Mouse (Mus musculus) limb, embryonic 15.5 days (tissue): ENCODE measurements around the gene Gab3. TPM values are rescaled to one million over a fixed set of nuclear protein-coding genes. Genes with fewer than 3 reads are reported as not detected.
A peak's percentile ranks its signal among the peaks of the same experiment; 100 is the strongest.

Source experiments
- ATAC-seq: fragments of 200-750 bp; cut with Nextera tagmentation; 2 replicates; pipeline ENCODE4 v1.8.0; 2017; ENCODE audit warnings: low read depth, moderate TSS enrichment; ENCODE audit not compliant: insufficient number of reproducible peaks, low FRiP score, low TSS enrichment
- H3K27ac ChIP-seq: fragments of 300-500 bp; sonication (generic); 2 replicates; pipeline ENCODE4 v1.5.1; 2015; ENCODE audit warnings: moderate library complexity, mild to moderate bottlenecking, inconsistent platforms
- H3K27me3 ChIP-seq: fragments of 300-500 bp; sonication (generic); 2 replicates; pipeline ENCODE4 v1.6.1; 2015; ENCODE audit warnings: inconsistent platforms
- H3K36me3 ChIP-seq: fragments of 300-500 bp; sonication (generic); 2 replicates; pipeline ENCODE4 v1.6.1; 2015; ENCODE audit warnings: inconsistent platforms
- H3K4me1 ChIP-seq: fragments of 300-500 bp; sonication (generic); 2 replicates; pipeline ENCODE4 v1.6.1; 2015; ENCODE audit warnings: inconsistent platforms
- H3K4me2 ChIP-seq: fragments of 300-500 bp; sonication (generic); 2 replicates; pipeline ENCODE4 v1.6.1; 2015; ENCODE audit warnings: mild to moderate bottlenecking, inconsistent platforms
- H3K4me3 ChIP-seq: fragments of 300-500 bp; sonication (generic); 2 replicates; pipeline ENCODE4 v1.5.1; 2015; ENCODE audit warnings: mild to moderate bottlenecking, inconsistent platforms
- H3K9ac ChIP-seq: fragments of 300-500 bp; sonication (generic); 2 replicates; pipeline ENCODE4 v1.6.1; 2015; ENCODE audit warnings: inconsistent platforms
- H3K9me3 ChIP-seq: fragments of 300-500 bp; sonication (generic); 2 replicates; pipeline ENCODE4 v1.6.1; 2016; ENCODE audit warnings: inconsistent platforms
- WGBS: fragments of 180-500 bp; shearing (Covaris S2); methylation state at CpG from one replicate; pipeline ENCODE4 v1.1.7; 2015; 5-methylcytosine and 5-hydroxymethylcytosine counted together
- polyA plus RNA-seq: library from polyadenylated mRNA; unstranded; fragments of >200 nt; fragmentation: Nextera tagmentation; extraction: Ambion mirVana; gene quantifications from 2 replicates; pipeline ENCODE4 v1.2.1, GENCODE M21; 2015

Gab3 gene
- polyA plus RNA-seq: 3.5 and 3.7 TPM in 2 replicates

DNA sequence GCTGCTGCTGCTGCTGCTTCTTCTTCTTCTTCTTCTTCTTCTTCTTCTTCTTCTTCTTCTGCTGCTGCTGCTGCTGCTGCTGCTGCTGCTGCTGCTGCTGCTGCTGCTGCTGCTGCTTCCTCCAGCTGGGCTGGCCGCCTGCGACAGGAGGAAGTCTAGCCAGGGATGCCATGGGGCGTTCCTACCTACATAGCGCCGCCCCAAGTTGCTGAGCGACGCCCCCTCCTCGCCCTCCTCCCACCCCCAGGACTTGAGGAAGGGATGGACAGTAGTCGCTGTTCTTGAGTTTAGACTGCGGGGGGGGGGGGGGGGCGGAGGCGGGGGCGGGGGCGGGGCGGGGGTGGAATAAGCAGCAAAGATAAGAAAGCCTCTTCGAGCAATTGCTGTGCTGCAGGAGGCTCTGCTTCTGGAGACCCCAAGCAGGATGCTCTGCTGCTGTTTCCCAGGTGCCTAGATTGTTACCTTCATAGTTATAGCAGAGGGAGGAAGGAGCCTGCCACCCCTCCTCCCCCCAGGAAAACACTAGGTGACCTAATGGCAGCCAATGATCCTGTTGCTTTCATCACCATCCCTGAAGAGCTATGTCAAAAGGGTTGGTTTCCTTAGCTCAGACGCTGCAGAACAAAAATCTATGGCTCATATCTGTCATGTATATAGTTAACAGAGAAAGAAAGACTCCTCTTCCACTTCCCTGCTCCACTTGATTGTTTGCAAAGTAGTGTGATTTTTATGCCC lies at the start of gene Gab3:
Gene Gab3 (minus strand): TSS at position 685 of the 735 bp plus-strand sequence.
- H3K27me3 ChIP-seq: no peaks in the 10 kb centered on the region
- H3K4me1 ChIP-seq: no peaks in the 10 kb centered on the region
- H3K9me3 ChIP-seq: no peaks in the 10 kb centered on the region
- WGBS: 21% methylated on average over 8 of the region's 17 CpGs
- ATAC-seq: peak; percentile 74; the same call in 1 of the 2 replicates
- no peaks in the 10 kb centered on the region for H3K36me3 ChIP-seq
- H3K4me3 ChIP-seq: peak within 1 kb of the TSS; percentile 49
- peak within 1 kb of the TSS; percentile 26; the same call in 1 of the 2 replicates for H3K9ac ChIP-seq
- H3K27ac ChIP-seq: no peak within 1 kb of the TSS
- peak within 1 kb of the TSS; percentile 50 for H3K4me2 ChIP-seq

DNA sequence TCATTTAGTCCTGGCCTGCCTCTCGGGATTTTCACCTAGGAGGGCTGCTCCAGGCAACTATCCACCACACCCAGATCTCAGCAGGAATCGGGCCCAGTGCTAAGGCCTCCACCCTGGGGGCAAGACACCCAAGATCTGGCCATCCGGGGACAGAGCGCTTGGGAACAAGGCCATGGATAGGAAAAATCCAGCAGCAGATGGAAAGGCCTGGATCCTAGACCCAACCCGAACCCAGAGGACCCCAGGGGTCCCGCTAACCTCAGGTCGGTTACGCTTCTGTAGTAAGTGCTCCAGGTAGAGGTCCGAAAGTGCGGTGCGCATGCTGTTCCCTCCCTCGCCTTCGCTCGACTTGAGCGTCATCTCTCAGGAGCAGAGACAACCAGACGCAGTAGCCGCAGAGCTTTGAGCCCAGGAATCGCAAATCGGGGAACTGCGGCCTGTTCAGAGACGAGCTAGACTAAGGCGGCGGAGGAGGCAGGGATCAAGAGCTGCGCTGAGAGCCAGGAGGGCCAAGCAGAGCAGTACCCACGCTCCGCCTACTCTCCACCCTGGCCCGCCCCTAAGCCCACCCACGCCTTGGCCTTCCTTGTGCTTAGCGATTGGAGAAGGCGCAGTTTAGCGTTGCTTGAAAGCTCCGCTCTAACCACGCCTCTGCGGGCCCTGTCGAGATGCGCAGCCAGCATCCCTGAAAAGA lies 45.4 kb upstream of the Gab3 start, which contains the start of gene Mpp1:
Gene Mpp1 (minus strand): TSS at position 550 of the 694 bp plus-strand sequence.
- 16% methylated on average over 36 of the region's 36 CpGs for WGBS
- peak within 1 kb of the TSS; percentile 51 for H3K4me3 ChIP-seq

DNA sequence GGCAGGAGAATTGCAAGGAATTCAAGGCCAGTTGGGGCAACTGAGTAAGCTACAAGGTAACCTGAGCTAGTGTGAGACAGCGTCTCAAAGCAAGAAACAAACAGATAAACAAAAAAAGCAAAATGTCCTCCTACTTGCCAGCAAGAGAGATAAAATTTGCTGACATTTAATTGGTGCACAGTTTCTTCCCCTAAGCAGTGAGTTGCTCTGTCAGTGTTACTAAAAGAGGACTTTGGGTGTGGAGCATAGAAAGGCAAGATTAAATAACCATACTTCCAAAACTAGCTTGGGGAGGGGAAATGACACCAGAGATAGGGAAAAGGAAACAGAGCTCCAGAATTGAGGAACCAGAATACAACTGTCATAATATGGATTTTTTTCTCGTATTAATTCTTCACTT lies 44.2 kb upstream of the Gab3 start:
- Histone ChIP-seq H3K4me1 (no peaks in the 10 kb centered on the region), H3K9ac (no peak overlapping the region), H3K36me3 (0 out of 2 replicates have a peak, but pooled peaks cover 2% of the 10 kb centered on the region), H3K27ac (no peak overlapping the region), H3K4me3 (no peak overlapping the region), H3K27me3 (no peaks in the 10 kb centered on the region), H3K9me3 (no peaks in the 10 kb centered on the region), H3K4me2 (no peak overlapping the region)
- WGBS: 62% methylated on average over 2 of the region's 2 CpGs
- ATAC-seq: no peak

More for the DNA sequence above, 45.4 kb upstream of the Gab3 start, which contains the start of gene Mpp1:
- H3K4me2 ChIP-seq: peak within 1 kb of the TSS; percentile 40
- H3K4me1 ChIP-seq: no peaks in the 10 kb centered on the region
- H3K27me3 ChIP-seq: no peaks in the 10 kb centered on the region
- peak within 1 kb of the TSS; percentile 77 for H3K27ac ChIP-seq
- peak; percentile 98 for ATAC-seq
- H3K9ac ChIP-seq: peak within 1 kb of the TSS; percentile 50
- H3K9me3 ChIP-seq: no peaks in the 10 kb centered on the region
- no peaks in the 10 kb centered on the region for H3K36me3 ChIP-seq

DNA sequence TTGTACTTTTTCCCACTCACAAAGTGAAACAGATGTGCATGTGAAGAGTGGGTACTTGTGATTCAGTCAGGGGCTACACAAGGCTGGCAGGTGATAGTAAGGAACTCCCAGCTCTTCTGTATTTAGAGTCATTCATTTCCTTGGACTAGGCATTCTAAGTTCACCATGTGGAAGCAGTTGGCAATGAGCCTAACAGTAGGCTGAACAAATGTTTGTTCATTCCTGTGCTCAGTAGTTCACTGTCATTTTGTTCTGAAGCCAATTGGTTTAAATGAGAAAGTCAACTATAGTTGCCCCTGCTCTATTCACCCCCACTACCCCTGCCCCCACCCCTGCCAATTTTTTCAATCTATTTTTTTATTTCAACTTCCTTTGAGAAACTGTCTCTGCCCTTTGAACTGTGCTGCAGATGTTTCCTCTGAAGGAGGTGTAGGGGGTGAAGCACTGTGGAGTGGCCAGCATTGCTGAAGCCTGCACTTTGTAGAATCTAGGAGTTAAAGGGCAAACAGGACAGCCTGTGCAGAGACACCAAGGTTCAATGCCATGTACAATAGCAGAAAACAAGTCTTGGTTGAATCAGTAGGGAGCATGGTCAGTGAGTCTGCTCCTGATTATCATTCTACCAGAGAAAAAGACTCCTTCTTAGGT lies 43.2 kb upstream of the Gab3 start:
- no peak for ATAC-seq
- Histone ChIP-seq H3K27ac (no peak overlapping the region), H3K9ac (no peak overlapping the region)

DNA sequence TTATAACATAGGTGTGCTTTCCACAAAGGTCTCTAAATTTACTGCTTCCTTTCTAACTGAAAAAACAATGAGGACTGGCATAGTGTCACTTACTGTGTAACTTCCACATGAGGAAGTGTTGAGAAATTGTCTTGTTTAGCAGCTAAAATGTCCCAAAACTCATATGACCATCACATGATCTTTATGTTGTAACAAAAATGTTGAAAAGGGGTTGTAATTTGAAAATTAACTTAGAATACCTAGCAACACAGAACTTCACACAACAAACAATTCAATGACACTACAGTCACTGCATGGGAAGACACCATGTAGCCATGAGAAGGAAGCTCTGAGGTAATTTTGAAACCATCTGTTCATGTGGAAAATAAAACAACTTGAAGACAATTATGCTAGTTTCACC lies 41.6 kb upstream of the Gab3 start:
- Histone ChIP-seq H3K4me3 (no peak overlapping the region), H3K9me3 (no peaks in the 10 kb centered on the region), H3K9ac (no peak overlapping the region), H3K27ac (no peak overlapping the region), H3K4me1 (no peaks in the 10 kb centered on the region), H3K27me3 (no peaks in the 10 kb centered on the region), H3K36me3 (peaks cover 6% of the 10 kb centered on the region; the same call in 1 of the 2 replicates), H3K4me2 (no peak overlapping the region)
- no peak for ATAC-seq

More for the DNA sequence above, 43.2 kb upstream of the Gab3 start:
- H3K4me3 ChIP-seq: no peak overlapping the region
- 0 out of 2 replicates have a peak, but pooled peaks cover 2% of the 10 kb centered on the region for H3K36me3 ChIP-seq
- no peaks in the 10 kb centered on the region for H3K4me1 ChIP-seq
- H3K9me3 ChIP-seq: no peaks in the 10 kb centered on the region
- H3K27me3 ChIP-seq: no peaks in the 10 kb centered on the region
- H3K4me2 ChIP-seq: no peak overlapping the region

DNA sequence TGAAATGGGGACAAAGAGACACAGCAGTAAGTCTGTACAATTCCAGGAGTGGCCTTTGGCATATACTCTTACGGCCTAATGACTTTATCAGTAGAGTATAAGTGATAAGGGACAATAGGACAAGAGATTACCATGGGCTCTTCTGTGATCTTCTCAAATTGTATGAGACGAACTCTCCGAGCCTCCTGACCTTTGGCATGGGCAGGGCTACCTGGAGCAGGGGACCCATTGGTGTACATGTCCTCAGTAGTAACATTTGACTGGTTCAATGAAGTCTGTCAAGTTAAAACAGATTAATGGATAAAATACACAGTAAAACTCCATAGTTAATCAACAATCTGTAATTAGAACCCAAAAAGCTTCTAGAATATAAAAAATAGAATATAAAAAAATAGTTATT lies 40.3 kb upstream of the Gab3 start:
- 95% methylated on average over 3 of the region's 3 CpGs for WGBS

DNA sequence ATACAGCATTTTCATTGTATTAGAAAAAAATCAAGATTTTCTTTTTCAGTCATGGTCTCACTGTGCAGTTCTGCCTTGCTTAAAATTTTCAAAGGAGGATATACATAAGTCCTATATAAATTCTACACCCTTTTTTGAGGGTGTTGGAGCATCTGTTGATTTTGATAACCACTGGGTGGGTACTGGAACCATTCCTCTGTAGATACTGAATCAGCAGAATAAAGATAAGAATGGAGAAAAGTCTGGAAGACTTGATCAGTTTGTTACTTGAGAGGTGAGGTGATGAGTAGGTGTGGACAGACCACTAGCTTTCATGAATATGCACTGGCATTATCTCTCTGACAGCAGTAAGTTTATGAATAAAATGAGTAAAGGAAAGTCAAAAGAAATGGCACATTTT lies 30.3 kb upstream of the Gab3 start:
- Histone ChIP-seq H3K4me3 (no peak overlapping the region), H3K9ac (no peak overlapping the region)
- no peak for ATAC-seq

More for the DNA sequence above, 40.3 kb upstream of the Gab3 start:
- H3K27me3 ChIP-seq: no peaks in the 10 kb centered on the region
- H3K27ac ChIP-seq: no peak overlapping the region
- H3K4me3 ChIP-seq: no peak overlapping the region
- peaks cover 8% of the 10 kb centered on the region; the same call in 1 of the 2 replicates for H3K36me3 ChIP-seq
- no peak for ATAC-seq
- H3K9ac ChIP-seq: no peak overlapping the region
- H3K4me2 ChIP-seq: no peak overlapping the region
- H3K9me3 ChIP-seq: no peaks in the 10 kb centered on the region
- H3K4me1 ChIP-seq: no peaks in the 10 kb centered on the region

DNA sequence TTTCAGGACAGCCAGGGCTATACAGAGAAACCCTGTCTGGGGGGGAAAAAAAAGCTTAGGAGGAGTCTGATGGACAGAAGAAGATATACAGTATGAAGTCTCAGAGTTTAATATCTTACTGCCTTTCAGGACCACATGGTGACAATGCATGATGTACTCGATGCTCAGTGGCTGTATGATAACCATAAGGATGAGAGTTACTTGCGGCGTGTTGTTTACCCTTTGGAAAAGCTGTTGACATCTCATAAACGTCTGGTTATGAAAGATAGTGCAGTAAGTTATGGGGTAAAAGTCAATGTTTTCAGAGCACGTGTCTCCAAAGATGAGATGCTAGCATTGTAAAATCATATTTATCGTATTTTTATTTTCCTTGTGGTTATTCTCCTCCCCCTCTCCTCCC lies 17.0 kb upstream of the Gab3 start:
- H3K4me2 ChIP-seq: no peak overlapping the region
- no peaks in the 10 kb centered on the region for H3K27me3 ChIP-seq
- 89% methylated on average over 6 of the region's 6 CpGs for WGBS
- no peaks in the 10 kb centered on the region for H3K4me1 ChIP-seq
- ATAC-seq: no peak
- H3K36me3 ChIP-seq: peaks cover 36% of the 10 kb centered on the region
- no peak overlapping the region for H3K4me3 ChIP-seq
- H3K27ac ChIP-seq: no peak overlapping the region
- H3K9ac ChIP-seq: no peak overlapping the region
- no peaks in the 10 kb centered on the region for H3K9me3 ChIP-seq

More for the DNA sequence above, 30.3 kb upstream of the Gab3 start:
- H3K4me2 ChIP-seq: no peak overlapping the region
- H3K27ac ChIP-seq: no peak overlapping the region
- H3K9me3 ChIP-seq: no peaks in the 10 kb centered on the region
- H3K36me3 ChIP-seq: peaks cover 16% of the 10 kb centered on the region
- H3K4me1 ChIP-seq: no peaks in the 10 kb centered on the region
- H3K27me3 ChIP-seq: no peaks in the 10 kb centered on the region

DNA sequence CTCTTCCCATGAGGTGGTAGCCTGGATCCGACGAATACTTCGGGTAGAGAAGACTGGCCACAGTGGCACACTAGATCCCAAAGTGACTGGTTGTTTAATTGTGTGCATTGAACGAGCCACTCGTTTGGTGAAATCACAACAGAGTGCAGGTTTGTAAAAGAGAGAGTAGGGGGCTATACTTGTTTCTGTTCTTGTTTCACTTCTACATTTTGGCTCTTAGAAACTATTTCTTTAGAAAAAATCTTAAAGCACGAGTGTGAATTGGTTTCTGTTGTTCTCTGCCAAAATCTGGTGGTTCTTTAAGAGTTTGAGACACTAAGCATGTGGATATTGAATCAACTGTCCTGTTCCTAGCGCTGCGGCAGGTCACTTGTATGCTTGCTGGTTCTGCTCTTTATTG lies 13.5 kb upstream of the Gab3 start:
- Histone ChIP-seq H3K9ac (no peak overlapping the region), H3K9me3 (no peaks in the 10 kb centered on the region), H3K27me3 (no peaks in the 10 kb centered on the region), H3K4me2 (no peak overlapping the region), H3K27ac (no peak overlapping the region), H3K4me1 (no peaks in the 10 kb centered on the region), H3K4me3 (no peak overlapping the region), H3K36me3 (0 out of 2 replicates have a peak, but pooled peaks cover 14% of the 10 kb centered on the region)
- no peak for ATAC-seq
- 83% methylated on average over 8 of the region's 8 CpGs for WGBS

DNA sequence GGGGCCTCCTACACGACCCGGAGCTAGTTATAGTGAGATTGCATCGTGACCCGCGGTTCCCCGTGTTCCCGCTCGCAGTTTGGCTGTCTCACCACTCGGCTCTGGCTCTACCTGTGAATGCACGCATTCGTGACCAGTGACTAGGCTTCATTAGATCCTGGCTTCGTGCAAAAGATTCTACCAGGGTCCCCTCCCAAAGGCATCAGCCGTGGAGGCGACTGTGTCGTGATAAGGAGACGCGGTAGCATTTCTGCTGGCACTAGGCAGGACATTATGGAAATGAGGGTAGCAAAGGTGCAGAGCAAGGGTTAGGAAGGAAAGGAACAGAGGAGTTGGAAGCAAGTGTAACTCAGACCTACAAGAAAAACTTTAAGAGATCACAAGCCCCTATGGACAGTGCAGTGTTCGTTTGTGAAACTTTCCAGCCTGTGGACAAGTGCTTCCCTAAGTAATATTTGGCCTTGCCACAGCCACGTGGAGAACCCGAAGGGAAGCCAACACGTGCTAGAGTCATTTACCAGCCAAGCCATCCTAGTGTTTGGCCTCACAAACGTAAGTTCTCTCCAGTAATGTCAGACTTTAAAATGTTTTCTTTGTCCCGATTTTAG lies 11.0 kb upstream of the Gab3 start:
- Histone ChIP-seq H3K4me3 (peak overlapping the region; percentile 54), H3K36me3 (0 out of 2 replicates have a peak, but pooled peaks cover 4% of the 10 kb centered on the region), H3K27ac (peak overlapping the region; percentile 77), H3K4me2 (peak overlapping the region; percentile 50), H3K9ac (peak overlapping the region; percentile 58), H3K9me3 (no peaks in the 10 kb centered on the region), H3K27me3 (no peaks in the 10 kb centered on the region), H3K4me1 (no peaks in the 10 kb centered on the region)
- ATAC-seq: no peak
- WGBS: 24% methylated on average over 23 of the region's 23 CpGs

DNA sequence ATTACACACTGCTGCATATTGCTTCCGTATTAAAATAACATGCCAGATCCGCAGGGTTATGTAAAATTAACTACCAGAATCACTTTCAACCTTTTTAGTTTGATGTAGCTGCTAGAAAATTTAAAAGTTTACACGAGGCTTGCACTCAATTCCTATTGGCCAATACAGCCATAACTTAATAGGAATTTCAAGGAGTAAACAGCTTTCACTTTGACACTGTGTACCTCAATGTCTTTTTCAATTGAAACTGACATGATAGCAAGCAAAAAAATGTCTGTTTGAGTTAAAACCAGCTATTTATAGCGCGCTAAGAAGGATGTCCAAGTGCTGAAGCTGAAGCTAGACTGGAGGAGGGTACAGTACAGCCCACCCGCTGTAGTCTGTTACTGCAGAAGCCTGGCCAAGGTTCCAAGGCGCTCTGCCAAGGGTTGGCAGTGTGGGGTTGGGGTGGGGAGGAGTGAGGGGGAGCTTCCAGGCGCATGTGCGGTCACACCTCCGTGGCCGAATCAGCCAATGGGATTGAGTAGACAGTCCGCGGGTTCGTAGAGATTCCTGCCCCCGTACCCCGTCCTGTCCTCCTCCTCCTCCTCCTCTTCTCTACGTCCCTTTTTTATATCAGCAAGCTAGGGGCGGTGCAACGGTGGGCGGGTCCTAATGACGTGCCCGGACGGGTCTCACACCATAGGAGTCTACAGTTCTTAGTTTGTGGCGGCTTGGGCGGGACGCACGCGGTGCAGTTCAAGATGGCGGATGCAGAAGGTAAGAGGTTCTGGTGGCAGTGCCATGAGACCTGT lies 10.3 kb upstream of the Gab3 start, which contains the start of gene Dkc1:
Gene Dkc1 (plus strand): TSS at position 486 of the 794 bp plus-strand sequence.
- H3K9ac ChIP-seq: peak within 1 kb of the TSS; percentile 58
- ATAC-seq: peak; percentile 99
- WGBS: 18% methylated on average over 23 of the region's 29 CpGs
- H3K27me3 ChIP-seq: no peaks in the 10 kb centered on the region
- H3K27ac ChIP-seq: peak within 1 kb of the TSS; percentile 77
- H3K4me3 ChIP-seq: peak within 1 kb of the TSS; percentile 54
- no peaks in the 10 kb centered on the region for H3K4me1 ChIP-seq
- H3K4me2 ChIP-seq: peak within 1 kb of the TSS; percentile 50
- no peaks in the 10 kb centered on the region for H3K9me3 ChIP-seq
- H3K36me3 ChIP-seq: no peaks in the 10 kb centered on the region
